Mouse (Mus musculus) forelimb bud, embryonic 11.5 days (tissue): ENCODE measurements at regions not wholly inside any gene's neighbourhood (a gene's known extent, or its start where the extent isn't known, plus 50 kb on each side); places are given as distances from the start of the nearest gene placed in this dataset.

Experiments used
- DNase-seq: peaks from one replicate; pipeline ENCODE4 v3.0.0-alpha.2; 2012; ENCODE audit warnings: low read depth, low spot score

DNA sequence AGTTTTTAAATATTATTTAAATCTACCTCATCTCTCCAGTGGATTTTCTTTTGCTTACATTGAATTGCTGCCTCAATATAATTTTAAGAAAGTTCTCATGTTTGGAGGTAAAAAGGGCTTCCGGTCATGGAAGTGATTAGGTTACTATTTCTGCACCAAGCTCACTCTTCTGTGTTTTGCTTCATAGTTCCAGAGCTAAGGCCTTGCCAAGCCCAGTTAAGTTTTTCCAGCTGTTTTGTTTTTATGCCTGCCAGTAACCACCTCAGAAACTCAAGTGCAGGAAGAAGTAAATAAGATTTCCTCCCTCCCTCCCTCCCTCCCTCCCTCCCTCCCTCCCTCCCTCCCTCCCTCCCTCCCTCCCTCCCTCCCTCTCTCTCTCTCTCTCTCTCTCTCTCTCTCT is 2466.1 kb downstream of the Poteg start:
- peak; percentile 30 for DNase-seq

DNA sequence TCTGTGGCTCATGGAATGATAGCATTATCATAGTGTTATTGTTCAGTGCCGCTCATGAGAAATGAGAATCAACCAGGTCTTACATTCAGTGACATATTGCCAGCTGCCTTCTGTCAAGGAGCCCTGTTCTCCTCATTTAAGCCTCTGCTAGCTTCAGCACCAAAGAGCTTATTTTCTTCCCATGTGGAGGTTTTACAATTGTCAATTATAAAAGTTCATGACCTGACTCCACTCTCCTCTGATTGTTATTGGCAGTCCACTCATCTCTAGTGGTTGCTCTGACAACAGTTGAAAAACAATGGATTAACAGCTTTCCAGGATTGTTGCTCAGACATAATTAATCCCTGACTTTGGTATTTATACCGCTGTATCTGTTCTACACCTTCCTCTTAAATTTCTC is 2473.0 kb downstream of the Poteg start:
- DNase-seq = no peak

DNA sequence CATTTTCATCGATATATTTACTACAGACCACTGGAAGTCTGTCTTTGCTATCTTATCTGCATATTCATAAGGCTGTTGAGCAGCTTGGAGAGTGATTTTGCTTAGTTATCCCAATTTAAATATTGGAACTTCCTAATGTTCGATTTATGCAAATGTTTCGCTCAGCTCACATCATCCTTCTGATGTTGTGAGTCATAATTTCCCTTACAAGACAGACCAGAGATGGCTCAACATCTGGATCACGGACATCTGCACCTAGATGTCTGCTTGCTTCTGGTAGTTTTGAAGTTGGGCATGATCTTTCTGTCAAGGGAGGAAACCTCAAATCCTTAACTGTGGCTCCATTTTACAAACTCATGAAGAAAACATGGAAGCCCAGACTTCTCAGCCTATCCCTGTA is 2480.8 kb downstream of the Poteg start:
- DNase-seq = no peak

- no peak for DNase-seq
Measured at GRCm38 (mm10) chr8:29961322-29961721, 2513.9 kb downstream of the Poteg start.

DNA sequence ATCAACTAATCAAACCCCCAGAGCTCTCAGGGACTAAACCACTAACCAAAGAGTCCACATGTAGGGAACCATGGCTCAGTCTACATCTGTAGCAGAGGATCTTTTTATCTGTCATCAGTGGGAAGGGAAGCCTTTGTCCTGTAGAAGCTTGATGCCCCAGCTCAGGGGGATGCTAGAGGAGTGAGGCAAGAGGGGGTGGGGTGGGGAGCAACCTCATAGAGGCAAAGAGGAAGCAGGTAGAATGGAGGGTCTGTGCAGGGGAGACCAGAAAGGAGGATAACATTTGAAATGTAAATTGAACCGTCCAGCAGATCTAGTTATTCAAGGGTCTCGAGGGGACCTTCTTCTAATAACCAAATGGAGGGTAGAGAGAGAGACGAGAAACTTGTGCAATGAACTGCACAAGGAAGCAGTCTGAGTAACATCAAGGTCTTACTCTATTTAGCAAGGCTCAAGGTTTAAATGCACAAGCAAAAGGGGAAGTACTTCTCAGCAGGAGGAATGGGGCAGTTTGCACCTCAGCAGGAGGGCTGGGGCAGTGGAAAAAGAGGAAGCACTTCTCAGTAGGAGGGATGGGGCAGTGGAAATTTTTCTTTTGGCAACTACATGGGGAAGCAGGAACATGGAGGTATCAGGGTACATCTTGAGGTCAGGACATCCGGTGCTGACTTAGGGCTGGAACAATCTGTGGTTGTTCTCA is 2529.3 kb downstream of the Poteg start:
- DNase-seq = no peak

GRCm38 (mm10) chr8:29978585-29979505 is 2531.4 kb downstream of the Poteg start:
- peak; percentile 86 for DNase-seq

GRCm38 (mm10) chr8:29992549-29992948 is 2545.1 kb downstream of the Poteg start:
- no peak for DNase-seq

- DNase-seq = no peak
Measured at GRCm38 (mm10) chr8:29999413-29999812, 2551.9 kb downstream of the Poteg start.
